Mouse (Mus musculus) adrenal gland, postnatal 10 days (tissue): ENCODE measurements around the gene Mycbp2. TPM values are rescaled to one million over a fixed set of nuclear protein-coding genes. Genes with fewer than 3 reads are reported as not detected.

Experiments
- DNase-seq: peaks from one replicate; pipeline ENCODE4 v3.0.0; 2021; ENCODE audit warnings: mixed read lengths
- total RNA-seq, 2 experiments: library from RNA; stranded (reverse); gene quantifications; 2 replicates each; pipeline ENCODE4 v1.2.3; 2021

Mycbp2 gene
- total RNA-seq, 2 experiments from 2014 or later: 34.3 to 47.8 TPM

DNA sequence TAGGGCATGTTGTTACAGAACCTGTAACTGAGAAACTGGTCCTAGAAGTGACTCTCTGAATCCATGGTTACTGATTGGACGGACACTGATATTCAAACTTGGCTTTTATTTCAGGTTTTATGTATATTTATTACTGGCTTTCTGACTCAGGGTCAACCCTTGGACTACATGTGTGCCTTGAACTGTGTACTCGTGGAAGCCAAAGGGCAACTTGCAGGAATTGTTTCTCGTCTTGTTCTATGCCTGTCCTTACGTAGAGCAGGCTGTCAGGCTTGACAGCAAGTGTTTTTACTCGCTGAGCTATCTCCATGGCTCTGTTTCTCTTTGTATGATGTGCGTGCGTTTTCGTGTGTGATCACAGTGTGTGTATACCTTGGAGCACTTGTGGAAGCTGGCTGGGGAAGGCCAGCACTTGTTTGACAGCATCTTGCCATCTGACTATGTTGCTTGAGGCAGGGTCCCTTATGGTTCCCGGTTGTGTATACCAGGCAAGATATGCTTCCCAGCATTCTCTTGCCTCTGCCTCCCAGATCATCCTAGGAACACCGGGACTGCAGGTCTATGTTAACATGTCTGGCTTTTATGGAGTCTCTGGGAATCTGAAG, 243.8 kb downstream of the Mycbp2 start:
- DNase-seq: no peak

DNA sequence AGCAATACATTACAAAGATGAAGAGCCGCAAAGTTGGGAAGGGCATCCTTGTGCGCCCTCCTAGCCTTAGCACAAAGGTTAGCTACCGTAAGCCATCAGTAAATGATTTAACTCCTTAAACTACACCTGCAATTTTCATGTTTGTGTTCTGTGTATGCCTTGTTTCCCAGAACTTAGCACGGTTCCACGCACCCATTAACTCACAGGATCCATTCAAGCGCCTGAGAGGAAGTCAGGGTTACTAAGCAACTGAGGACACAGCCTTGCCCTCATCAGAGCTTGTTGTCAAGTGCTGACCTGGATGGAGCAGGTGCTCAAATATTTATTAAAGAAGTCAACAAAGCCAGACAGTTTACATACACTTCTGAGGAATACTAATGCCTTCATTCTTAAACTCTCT, 244.4 kb downstream of the Mycbp2 start:
- no peak for DNase-seq

- no peak for DNase-seq
These were observed 245.4 kb downstream of the Mycbp2 start for GRCm38 (mm10) chr14:103101171-103101570.

DNA sequence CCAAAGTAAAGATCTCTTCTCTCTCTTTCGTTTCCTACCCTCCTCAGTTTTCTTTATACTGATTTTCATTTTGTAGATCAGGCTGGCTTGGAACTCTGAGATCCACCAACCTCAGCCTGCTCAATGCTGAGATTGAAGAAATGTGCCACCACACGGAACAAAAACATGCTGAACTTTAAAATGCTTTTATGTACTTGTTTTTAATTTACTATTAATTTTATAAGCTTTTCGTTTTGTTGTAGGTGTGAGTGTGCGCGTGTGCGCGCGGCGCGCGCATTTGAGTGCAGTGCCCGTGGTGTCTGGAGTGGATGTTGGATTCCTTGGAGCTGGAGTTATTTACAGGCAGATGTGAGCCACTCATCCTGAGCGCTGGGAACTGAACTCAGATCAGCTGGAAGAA, 246.3 kb downstream of the Mycbp2 start:
- no peak for DNase-seq

- peak; percentile 95 for DNase-seq
These were observed 247.2 kb downstream of the Mycbp2 start, which contains the start of gene Fbxl3 for GRCm38 (mm10) chr14:103099238-103099933. TSS of gene Fbxl3 (minus strand) at chr14:103099566.

DNA sequence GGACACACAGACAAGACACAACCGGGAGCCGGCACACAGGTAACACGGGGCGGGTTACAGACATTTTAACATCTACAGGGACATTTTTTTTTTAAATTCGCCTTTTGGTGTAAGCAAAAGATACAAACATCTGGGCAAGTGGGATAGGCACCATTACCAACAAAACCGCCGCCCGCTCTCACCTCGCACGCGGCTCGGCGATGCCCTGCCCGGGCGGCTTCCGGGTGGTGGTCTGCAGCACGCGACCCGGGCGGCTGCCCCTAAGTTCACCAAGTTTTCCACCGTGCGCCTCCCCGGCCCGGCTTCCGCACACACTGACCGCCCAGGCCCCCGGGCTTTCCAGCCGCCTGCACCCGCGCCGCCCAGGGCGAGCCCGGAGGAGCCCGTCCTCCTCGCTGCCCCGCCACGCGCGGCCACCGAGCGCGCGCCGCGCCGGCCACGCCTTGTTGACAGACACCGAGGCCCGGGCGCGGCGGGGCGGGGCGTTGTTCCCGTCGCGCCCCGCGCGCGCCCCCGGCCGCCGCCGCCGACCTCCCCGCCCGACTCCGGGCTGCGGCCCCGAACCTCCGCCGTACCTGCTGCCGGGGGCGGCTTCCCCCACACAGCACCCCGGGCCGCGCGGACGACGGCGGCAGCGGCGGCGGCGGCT, 247.9 kb downstream of the Mycbp2 start:
- DNase-seq: peak; percentile 93

GRCm38 (mm10) chr14:103098213-103098586, 248.4 kb downstream of the Mycbp2 start:
- DNase-seq: no peak

DNA sequence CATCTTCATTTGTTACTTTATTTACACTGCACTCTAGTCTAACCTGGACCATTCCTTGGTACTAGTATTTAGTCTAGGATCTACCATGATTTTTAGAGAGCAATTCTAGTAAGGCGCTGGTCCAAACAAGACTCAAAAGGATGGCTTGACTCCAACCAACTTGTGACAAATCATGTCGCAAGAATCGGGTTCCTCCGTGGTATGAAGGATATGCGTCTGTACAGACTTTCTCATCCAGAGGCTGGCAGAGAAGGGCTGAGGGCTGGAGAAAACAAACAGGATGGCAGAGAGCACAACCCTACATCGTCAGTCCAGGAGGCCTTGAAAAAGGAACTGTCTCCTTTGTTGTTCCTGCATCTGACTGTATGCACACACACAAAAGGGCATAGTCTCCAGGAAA, 250.0 kb downstream of the Mycbp2 start:
- peak; percentile 67 for DNase-seq

- DNase-seq: no peak
These were observed 250.8 kb downstream of the Mycbp2 start for GRCm38 (mm10) chr14:103095826-103096225.

DNA sequence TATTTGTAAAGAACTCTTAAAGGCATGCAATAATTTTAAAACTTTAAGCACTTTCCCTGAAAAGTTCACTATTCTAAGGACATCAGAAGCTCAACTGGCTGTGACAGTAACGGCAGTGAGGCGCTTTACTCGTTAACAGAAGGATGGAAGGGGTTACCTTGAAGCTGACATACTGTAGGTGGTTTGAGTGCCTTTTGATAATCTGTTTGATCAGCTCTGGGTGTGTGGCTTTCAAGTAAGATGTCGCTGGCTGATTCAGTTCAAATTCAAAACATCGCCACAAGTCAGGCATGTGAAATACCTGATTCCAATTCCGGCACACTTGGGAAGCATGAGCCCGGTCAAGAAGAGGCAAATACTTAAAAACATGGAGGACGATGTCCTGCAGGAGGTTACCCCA, 251.6 kb downstream of the Mycbp2 start:
- DNase-seq: no peak

DNA sequence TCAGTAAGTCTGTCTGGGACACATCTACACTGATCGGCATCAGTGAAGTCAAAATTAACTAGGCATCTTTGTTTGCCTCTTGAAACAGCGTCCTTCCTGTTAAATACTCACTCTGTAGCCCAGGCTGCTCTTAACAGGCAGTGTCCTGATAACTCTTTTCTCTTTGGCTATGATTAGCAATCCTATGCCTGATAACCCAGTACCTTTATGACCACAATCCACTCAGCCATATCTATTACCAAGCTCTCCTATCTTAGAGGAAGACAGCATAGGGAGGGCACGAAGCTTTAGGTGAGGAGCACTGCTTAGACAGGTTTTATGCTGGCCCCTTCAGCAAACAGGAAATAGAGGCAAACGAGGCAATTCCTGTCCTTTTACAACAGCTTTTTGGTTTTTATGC, 252.9 kb downstream of the Mycbp2 start:
- no peak for DNase-seq

GRCm38 (mm10) chr14:103093236-103093635, 253.4 kb downstream of the Mycbp2 start:
- DNase-seq: no peak

GRCm38 (mm10) chr14:103088624-103089023, 258.0 kb downstream of the Mycbp2 start:
- DNase-seq: peak; percentile 65

DNA sequence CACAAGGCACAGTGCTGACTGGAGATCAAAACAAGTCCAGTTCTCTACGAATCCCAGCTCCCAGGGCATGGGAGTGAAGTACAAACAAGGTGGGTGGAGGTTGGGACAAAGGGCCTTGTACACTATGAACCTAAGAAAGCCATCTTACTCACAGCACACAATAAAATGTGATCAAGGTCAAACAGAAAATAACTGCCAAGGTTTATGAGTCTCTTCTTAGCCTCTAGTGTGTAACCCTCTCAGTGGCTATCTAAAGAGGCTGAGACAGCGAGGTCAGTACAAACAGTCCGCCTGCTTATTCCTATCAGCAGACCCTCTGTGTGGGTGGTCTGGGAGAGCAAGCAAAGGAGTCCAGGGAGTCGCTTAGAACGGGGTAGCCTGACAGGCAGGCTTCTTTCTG, 258.8 kb downstream of the Mycbp2 start:
- no peak for DNase-seq

DNA sequence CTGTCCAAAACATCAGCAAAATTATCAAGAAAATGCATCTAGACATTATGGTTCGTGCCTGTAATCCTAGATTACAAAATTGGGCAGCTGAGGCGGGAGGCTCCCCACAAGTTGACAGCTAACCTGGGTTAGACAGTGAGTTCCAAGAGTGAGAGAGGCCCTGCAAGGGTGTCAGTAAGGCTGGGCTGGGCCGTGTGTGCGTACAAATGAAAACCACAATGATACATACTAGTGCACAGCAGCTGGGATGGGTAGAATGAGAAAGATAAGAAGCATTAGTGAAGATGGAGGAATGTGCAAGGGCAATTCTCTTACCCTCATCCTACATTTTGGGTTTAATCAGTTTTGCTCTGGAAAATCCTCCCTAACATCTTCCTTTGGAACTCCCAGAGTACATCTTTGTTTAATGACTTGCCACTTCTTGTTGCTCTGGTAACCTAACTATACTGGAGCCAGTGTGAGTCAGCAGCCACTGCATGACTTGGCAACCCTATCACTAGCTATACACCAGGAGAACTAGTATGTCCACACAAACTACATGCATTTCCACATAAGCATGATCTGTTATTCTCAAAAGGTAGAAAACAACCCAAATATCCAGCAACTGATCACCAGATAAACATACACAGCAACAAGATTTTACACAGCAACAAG, 259.8 kb downstream of the Mycbp2 start:
- DNase-seq: no peak

DNA sequence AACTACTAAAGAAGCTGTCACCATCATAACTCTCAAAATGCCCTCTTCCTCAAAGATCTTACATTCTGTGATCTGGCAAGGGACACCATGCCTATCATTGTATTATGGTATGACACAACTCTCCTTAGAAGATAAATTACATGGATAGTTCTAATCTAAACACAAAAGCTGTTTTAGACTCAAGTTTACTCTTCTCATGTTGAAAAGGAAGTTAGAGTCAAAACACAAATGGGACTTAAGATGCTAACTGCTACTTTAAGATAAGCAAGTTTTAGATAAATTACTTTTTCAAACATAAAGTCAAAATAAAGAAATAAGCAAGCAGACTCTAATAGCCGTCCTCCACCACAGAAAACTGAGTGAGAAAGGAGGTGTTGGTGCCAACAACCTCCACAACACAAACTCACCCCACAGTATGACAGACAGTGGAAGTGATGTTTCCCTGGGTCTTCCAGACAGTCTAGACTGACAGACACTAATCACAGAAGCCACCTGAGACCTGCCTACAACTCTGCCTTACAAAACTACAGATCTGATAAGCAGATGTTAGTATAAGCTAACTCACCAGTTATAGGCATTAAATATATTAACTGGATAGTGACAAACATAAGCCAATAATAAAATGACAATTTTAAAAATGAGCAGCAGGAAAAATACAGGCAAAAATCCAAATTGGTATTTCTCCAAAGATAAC, 260.6 kb downstream of the Mycbp2 start:
- DNase-seq: no peak

- DNase-seq: no peak
These were observed 267.2 kb downstream of the Mycbp2 start for GRCm38 (mm10) chr14:103079209-103079977.

DNA sequence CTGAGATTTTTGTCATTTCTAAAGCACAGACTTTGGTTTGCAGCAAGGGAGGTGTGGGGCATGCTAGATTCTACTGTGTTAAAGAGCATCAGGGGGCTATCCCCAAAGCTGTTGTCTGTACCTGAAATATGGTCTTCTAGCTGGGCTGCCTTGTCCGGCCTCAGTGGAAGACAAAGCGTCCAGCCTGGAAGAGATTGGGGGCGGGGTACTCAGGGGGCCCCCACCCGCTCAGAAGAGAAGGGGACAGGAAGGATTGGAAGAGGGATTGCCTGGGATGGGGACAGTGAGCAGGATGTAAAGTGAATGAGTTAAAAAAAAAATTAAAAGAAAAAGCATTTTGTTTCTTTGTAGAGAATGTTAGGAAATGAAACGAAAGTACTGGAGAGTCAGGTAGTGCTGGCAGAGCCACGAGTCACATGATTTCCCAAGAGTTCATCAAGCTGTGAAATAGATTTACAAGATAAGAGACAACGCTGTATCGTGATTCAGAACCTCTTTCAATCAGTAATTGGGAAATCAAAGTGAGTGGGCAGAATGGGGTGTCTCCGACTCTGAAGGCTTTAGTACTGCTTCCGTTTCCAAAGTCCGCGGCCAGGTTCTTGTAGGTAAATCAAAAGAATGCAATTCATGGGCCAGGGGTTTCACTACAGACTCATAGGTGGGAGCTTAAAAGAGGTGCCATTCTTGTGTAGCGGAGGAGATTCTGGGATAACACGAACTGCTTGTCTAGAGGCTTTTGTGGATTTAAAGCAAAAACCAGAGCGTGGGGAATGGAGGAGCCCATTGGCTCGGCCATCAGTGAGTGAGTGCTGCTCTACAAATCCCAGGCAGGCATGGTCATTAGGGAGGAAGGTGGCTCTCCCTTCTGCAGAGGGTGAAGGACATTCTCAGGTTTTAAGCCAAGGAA, 268.4 kb downstream of the Mycbp2 start:
- no peak for DNase-seq

- DNase-seq: no peak
These were observed 269.2 kb downstream of the Mycbp2 start for GRCm38 (mm10) chr14:103077272-103078005.

DNA sequence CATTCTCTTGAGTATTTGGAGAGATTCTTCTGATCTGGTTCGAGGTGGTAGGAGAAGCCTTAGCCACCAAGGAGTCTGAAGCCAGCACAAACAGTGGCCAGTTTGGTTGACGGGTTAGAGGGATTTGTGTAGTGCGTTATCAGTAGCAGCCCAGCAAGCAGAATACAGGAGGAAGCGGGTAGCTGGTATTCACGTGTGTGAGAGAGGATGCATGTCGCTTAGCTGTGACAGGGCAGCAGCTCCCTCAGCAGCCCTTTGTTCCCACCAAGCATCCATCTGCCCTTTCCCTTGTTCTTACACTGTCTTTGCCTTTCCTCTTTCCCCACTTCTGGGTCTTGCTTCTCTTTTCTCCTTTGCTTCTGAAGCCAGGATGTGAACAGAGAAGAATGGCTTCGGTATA, 271.4 kb downstream of the Mycbp2 start:
- DNase-seq: no peak
